Mouse (Mus musculus) lung, postnatal 0 days (tissue): Measurements from ENCODE around the gene Rerg. TPM values are rescaled to one million over a fixed set of nuclear protein-coding genes. Genes with fewer than 3 reads are reported as not detected.

Source experiments
- ATAC-seq: fragments of 200-750 bp; cut with Nextera tagmentation; 2 replicates; pipeline ENCODE4 v1.8.0; 2017; ENCODE audit warnings: moderate library complexity
- DNase-seq: peaks from one replicate; pipeline ENCODE4 v3.0.0-alpha.2; 2016; ENCODE audit warnings: low spot score
- H3K27ac ChIP-seq: fragments of 300-500 bp; sonication (generic); 2 replicates; pipeline ENCODE4 v1.5.1; 2014; ENCODE audit warnings: antibody characterized with exemption, mild to moderate bottlenecking, low read length, mixed read lengths
- H3K27me3 ChIP-seq: fragments of 300-500 bp; sonication (generic); replicated peaks from 2 replicates; pipeline ENCODE4 v1.6.1; 2014; ENCODE audit warnings: low read length, mixed read lengths; ENCODE audit not compliant: insufficient read depth
- H3K36me3 ChIP-seq: fragments of 300-500 bp; sonication (generic); 2 replicates; pipeline ENCODE4 v1.6.1; 2014; ENCODE audit warnings: low read length, mixed read lengths; ENCODE audit not compliant: insufficient read depth
- H3K4me1 ChIP-seq: fragments of 300-500 bp; sonication (generic); 2 replicates; pipeline ENCODE4 v1.6.1; 2014; ENCODE audit warnings: antibody characterized with exemption, low read depth, low read length, mixed read lengths; ENCODE audit not compliant: insufficient read depth
- H3K4me2 ChIP-seq: fragments of 300-500 bp; sonication (generic); replicated peaks from 2 replicates; pipeline ENCODE4 v1.6.1; 2014; ENCODE audit warnings: low read depth, mild to moderate bottlenecking, low read length, moderate library complexity, mixed read lengths
- H3K4me3 ChIP-seq: fragments of 300-500 bp; sonication (generic); 2 replicates; pipeline ENCODE4 v1.5.1; 2014; ENCODE audit warnings: low read depth, low read length
- H3K9ac ChIP-seq: fragments of 300-500 bp; sonication (generic); replicated peaks from 2 replicates; pipeline ENCODE4 v1.6.1; 2014; ENCODE audit warnings: low read depth, mild to moderate bottlenecking
- H3K9me3 ChIP-seq: fragments of 300-500 bp; sonication (generic); 2 replicates; pipeline ENCODE4 v1.6.1; 2016; ENCODE audit warnings: low read length, mixed read lengths
- CTCF ChIP-seq: IDR thresholded peaks from 2 replicates; pipeline ENCODE4 v1.5.1; 2016; ENCODE audit warnings: antibody characterized with exemption, mild to moderate bottlenecking
- EP300 ChIP-seq: IDR thresholded peaks from 2 replicates; pipeline ENCODE4 v1.6.1; 2016; ENCODE audit warnings: antibody characterized with exemption, mild to moderate bottlenecking, control low read depth
- WGBS: fragments of 180-500 bp; shearing (Covaris S2); extraction: QIAGEN DNeasy Blood & Tissue Kit; methylation state at CpG from one replicate; pipeline ENCODE4 v1.1.7; 2014; 5-methylcytosine and 5-hydroxymethylcytosine counted together
- polyA plus RNA-seq: library from polyadenylated mRNA; unstranded; fragments of >200 nt; fragmentation: Nextera tagmentation; extraction: Ambion mirVana; gene quantifications from 2 replicates; pipeline ENCODE4 v1.2.1, GENCODE M21; 2015

Rerg gene
- polyA plus RNA-seq, 1 experiment from 2014 or later: 42.9 TPM

GRCm38 (mm10) chr6:137190577-137190976 lies 20.3 kb upstream of the Rerg start:
- no peaks in the 10 kb centered on the region for H3K9me3 ChIP-seq
- ATAC-seq: 0 out of 2 replicates have a peak, but pooled peaks have one; percentile 12
- peak; percentile 18 for DNase-seq
- no peaks in the 10 kb centered on the region for H3K4me1 ChIP-seq
- no peaks in the 10 kb centered on the region for H3K27me3 ChIP-seq
- H3K4me3 ChIP-seq: no peak overlapping the region
- no peak overlapping the region for H3K4me2 ChIP-seq
- TF ChIP-seq EP300 (no peak), CTCF (no peak)
- no peak overlapping the region for H3K9ac ChIP-seq
- no peaks in the 10 kb centered on the region for H3K36me3 ChIP-seq
- no peak overlapping the region for H3K27ac ChIP-seq
- 50% methylated on average over 6 of the region's 6 CpGs for WGBS

- H3K4me3 ChIP-seq: no peak overlapping the region
- no peaks in the 10 kb centered on the region for H3K36me3 ChIP-seq
- WGBS: 23% methylated on average over 10 of the region's 11 CpGs
- TF ChIP-seq CTCF: no peak
- TF ChIP-seq EP300: no peak
- H3K9me3 ChIP-seq: no peaks in the 10 kb centered on the region
- H3K27me3 ChIP-seq: no peaks in the 10 kb centered on the region
- no peak overlapping the region for H3K4me2 ChIP-seq
- DNase-seq (peak; percentile 37), ATAC-seq (0 out of 2 replicates have a peak, but pooled peaks have one; percentile 30)
- no peak overlapping the region for H3K27ac ChIP-seq
- no peaks in the 10 kb centered on the region for H3K4me1 ChIP-seq
- no peak overlapping the region for H3K9ac ChIP-seq
Measured at GRCm38 (mm10) chr6:137188375-137188926, 18.2 kb upstream of the Rerg start.

GRCm38 (mm10) chr6:137187426-137187825 lies 17.1 kb upstream of the Rerg start:
- Histone ChIP-seq H3K4me2 (no peak overlapping the region), H3K36me3 (no peaks in the 10 kb centered on the region), H3K4me3 (no peak overlapping the region), H3K9me3 (no peaks in the 10 kb centered on the region), H3K27ac (no peak overlapping the region), H3K27me3 (no peaks in the 10 kb centered on the region), H3K4me1 (no peaks in the 10 kb centered on the region), H3K9ac (no peak overlapping the region)
- ATAC-seq: no peak
- no peak for DNase-seq
- 67% methylated on average over 3 of the region's 3 CpGs for WGBS
- TF ChIP-seq CTCF: no peak

GRCm38 (mm10) chr6:137180636-137181035 lies 10.3 kb upstream of the Rerg start:
- H3K4me3 ChIP-seq: no peak overlapping the region
- H3K4me2 ChIP-seq: no peak overlapping the region
- DNase-seq (peak; percentile 55), ATAC-seq (peak; percentile 11; the same call in 1 of the 2 replicates)
- no peaks in the 10 kb centered on the region for H3K4me1 ChIP-seq
- no peaks in the 10 kb centered on the region for H3K36me3 ChIP-seq
- H3K9ac ChIP-seq: no peak overlapping the region
- TF ChIP-seq CTCF (no peak), EP300 (no peak)
- H3K27me3 ChIP-seq: no peaks in the 10 kb centered on the region
- WGBS: 50% methylated on average over 6 of the region's 6 CpGs
- no peaks in the 10 kb centered on the region for H3K9me3 ChIP-seq
- peak overlapping the region; percentile 51 for H3K27ac ChIP-seq

- H3K4me1 ChIP-seq: no peaks in the 10 kb centered on the region
- TF ChIP-seq CTCF: no peak
- TF ChIP-seq EP300: peak; percentile 57; the same call in 1 of the 2 replicates
- no peaks in the 10 kb centered on the region for H3K36me3 ChIP-seq
- H3K9me3 ChIP-seq: no peaks in the 10 kb centered on the region
- H3K4me3 ChIP-seq: no peak overlapping the region
- no peak overlapping the region for H3K9ac ChIP-seq
- peak; percentile 92 for DNase-seq
- ATAC-seq: peak; percentile 91
- peak overlapping the region; percentile 51 for H3K27ac ChIP-seq
- H3K27me3 ChIP-seq: no peaks in the 10 kb centered on the region
- no peak overlapping the region for H3K4me2 ChIP-seq
- WGBS: 37% methylated on average over 8 of the region's 8 CpGs
Measured at GRCm38 (mm10) chr6:137180115-137180514, 9.8 kb upstream of the Rerg start.

- Histone ChIP-seq H3K4me3 (no peak overlapping the region), H3K36me3 (no peaks in the 10 kb centered on the region), H3K9ac (no peak overlapping the region), H3K9me3 (no peaks in the 10 kb centered on the region), H3K4me2 (no peak overlapping the region), H3K27me3 (no peaks in the 10 kb centered on the region), H3K4me1 (no peaks in the 10 kb centered on the region), H3K27ac (peak overlapping the region; percentile 43; the same call in 1 of the 2 replicates)
- 52% methylated on average over 3 of the region's 3 CpGs for WGBS
- DNase-seq: peak; percentile 21
- no peak for ATAC-seq
- TF ChIP-seq CTCF (no peak), EP300 (no peak)
Measured at GRCm38 (mm10) chr6:137179026-137179425, 8.7 kb upstream of the Rerg start.

GRCm38 (mm10) chr6:137170646-137171045 lies 349 bp upstream of the Rerg start:
- Histone ChIP-seq H3K36me3 (no peaks in the 10 kb centered on the region), H3K9me3 (no peaks in the 10 kb centered on the region), H3K9ac (no peak overlapping the region), H3K27me3 (no peaks in the 10 kb centered on the region), H3K4me1 (no peaks in the 10 kb centered on the region), H3K4me2 (no peak overlapping the region), H3K27ac (no peak overlapping the region), H3K4me3 (no peak overlapping the region)
- no peak for DNase-seq
- peak; percentile 20; the same call in 1 of the 2 replicates for ATAC-seq
- TF ChIP-seq EP300 (no peak), CTCF (no peak)
- WGBS: 27% methylated on average over 7 of the region's 7 CpGs
